Mouse (Mus musculus) MEL (cell line): ENCODE results near the gene AC124502.3. TPM values are rescaled to one million over a fixed set of nuclear protein-coding genes. Genes with fewer than 3 reads are reported as not detected.

Experiments used
- DNase-seq: peaks from one replicate; pipeline ENCODE4 v3.0.0; 2011; ENCODE audit warnings: low read depth, low spot score
- H3K27ac ChIP-seq: 2 replicates; pipeline ENCODE4 v1.5.1; 2012; ENCODE audit warnings: low read depth, mild to moderate bottlenecking, control low read depth, low read length, moderate library complexity; ENCODE audit not compliant: control insufficient read depth
- H3K27me3 ChIP-seq, 2 experiments: fragments of 150-350 bp in 1 of 2; sonication (generic) in 1 of 2; 2 replicates each; pipeline ENCODE4 v1.6.1; 2012; ENCODE audit warnings: low read length in 2 of 2, mild to moderate bottlenecking in 2 of 2, improper control_type of control experiment in 1 of 2, moderate library complexity in 1 of 2; ENCODE audit not compliant: insufficient read depth in 2 of 2, control insufficient read depth in 1 of 2
- H3K36me3 ChIP-seq, 2 experiments: 2 replicates each; pipeline ENCODE4 v1.6.1; 2012 to 2014; ENCODE audit warnings: low read length in 2 of 2, improper control_type of control experiment in 1 of 2, inconsistent platforms in 1 of 2, mild to moderate bottlenecking in 1 of 2; ENCODE audit not compliant: insufficient read depth in 2 of 2, control insufficient read depth in 1 of 2
- H3K4me1 ChIP-seq, 2 experiments: fragments of 150-350 bp in 1 of 2; sonication (generic) in 1 of 2; 2 replicates each; pipeline ENCODE4 v1.6.1; 2012; ENCODE audit warnings: low read length in 2 of 2, improper control_type of control experiment in 1 of 2, mild to moderate bottlenecking in 1 of 2; ENCODE audit not compliant: insufficient read depth in 2 of 2, control insufficient read depth in 1 of 2
- H3K4me3 ChIP-seq, 2 experiments: fragments of 150-350 bp in 1 of 2; sonication (generic) in 1 of 2; 2 replicates each; pipeline ENCODE4 v1.5.1; 2012; ENCODE audit warnings: low read depth in 2 of 2, low read length in 2 of 2, mild to moderate bottlenecking in 2 of 2, moderate library complexity in 2 of 2, control low read depth in 1 of 2, improper control_type of control experiment in 1 of 2; ENCODE audit not compliant: control insufficient read depth in 1 of 2, insufficient read depth in 1 of 2
- H3K79me2 ChIP-seq: 2 replicates; pipeline ENCODE4 v1.6.1; 2012; ENCODE audit warnings: mild to moderate bottlenecking, low read length, moderate library complexity; ENCODE audit not compliant: control insufficient read depth, poor library complexity, insufficient read depth
- H3K9ac ChIP-seq: 2 replicates; pipeline ENCODE4 v1.6.1; 2012; ENCODE audit warnings: low read depth, mild to moderate bottlenecking, control low read depth, low read length, moderate library complexity; ENCODE audit not compliant: control insufficient read depth, poor library complexity, severe bottlenecking
- H3K9me3 ChIP-seq: fragments of 150-350 bp; sonication (generic); replicated peaks from 2 replicates; pipeline ENCODE4 v1.6.1; 2012; ENCODE audit warnings: mild to moderate bottlenecking, low read length, improper control_type of control experiment, moderate library complexity; ENCODE audit not compliant: insufficient read depth
- CHD1 ChIP-seq: IDR thresholded peaks from 2 replicates; pipeline ENCODE4 v1.6.1; 2012; ENCODE audit warnings: low read depth, mild to moderate bottlenecking, inconsistent platforms, low read length, improper control_type of control experiment
- CTCF ChIP-seq, 3 experiments: IDR thresholded peaks in 2 of 3; conservative IDR thresholded peaks in 1 of 3; 2 replicates each; pipeline ENCODE4 v1.5.1; 2011 to 2012; ENCODE audit warnings: low read length in 3 of 3, low read depth in 2 of 3, mild to moderate bottlenecking in 2 of 3, improper control_type of control experiment in 1 of 3, inconsistent platforms in 1 of 3, mixed read lengths in 1 of 3, moderate library complexity in 1 of 3; ENCODE audit not compliant: control insufficient read depth in 1 of 3, insufficient read depth in 1 of 3, poor library complexity in 1 of 3, severe bottlenecking in 1 of 3
- E2F4 ChIP-seq: IDR thresholded peaks from 2 replicates; pipeline ENCODE4 v1.6.1; 2011; ENCODE audit warnings: low read depth, low read length, improper control_type of control experiment, borderline replicate concordance
- EP300 ChIP-seq, 2 experiments: IDR thresholded peaks; 2 replicates each; pipeline ENCODE4 v1.6.1; 2011; ENCODE audit warnings: improper control_type of control experiment in 2 of 2, low read length in 2 of 2, low read depth in 1 of 2, mild to moderate bottlenecking in 1 of 2
- ETS1 ChIP-seq: IDR thresholded peaks from 2 replicates; pipeline ENCODE4 v1.6.1; 2012; ENCODE audit warnings: low read depth, mild to moderate bottlenecking, inconsistent platforms, low read length, improper control_type of control experiment, moderate library complexity
- GABPA ChIP-seq: IDR thresholded peaks from 2 replicates; pipeline ENCODE4 v1.6.1; 2012; ENCODE audit warnings: low read depth, mild to moderate bottlenecking, inconsistent platforms, low read length, improper control_type of control experiment, moderate library complexity
- KAT2A ChIP-seq: conservative IDR thresholded peaks from 2 replicates; pipeline ENCODE4 v1.6.1; 2012; ENCODE audit warnings: low read depth, low read length, improper control_type of control experiment, inconsistent platforms
- MAFK ChIP-seq: IDR thresholded peaks from 2 replicates; pipeline ENCODE4 v1.6.1; 2011; ENCODE audit warnings: low read depth, mild to moderate bottlenecking, low read length, improper control_type of control experiment, borderline replicate concordance
- MAZ ChIP-seq: IDR thresholded peaks from 2 replicates; pipeline ENCODE4 v1.6.1; 2012; ENCODE audit warnings: low read depth, mild to moderate bottlenecking, inconsistent platforms, low read length, improper control_type of control experiment
- MXI1 ChIP-seq: IDR thresholded peaks from 2 replicates; pipeline ENCODE4 v1.6.1; 2011; ENCODE audit warnings: mild to moderate bottlenecking, low read depth, low read length, improper control_type of control experiment
- MYC ChIP-seq: IDR thresholded peaks from 2 replicates; pipeline ENCODE4 v1.6.1; 2011; ENCODE audit warnings: low read depth, mild to moderate bottlenecking, low read length, improper control_type of control experiment, moderate library complexity
- NRF1 ChIP-seq: IDR thresholded peaks from 2 replicates; pipeline ENCODE4 v1.6.1; 2014; ENCODE audit warnings: low read depth, mild to moderate bottlenecking, inconsistent platforms, low read length, improper control_type of control experiment, moderate library complexity; ENCODE audit not compliant: poor library complexity, insufficient read depth, severe bottlenecking
- POLR2A ChIP-seq, 2 experiments: IDR thresholded peaks; 2 replicates each; pipeline ENCODE4 v1.6.1; 2011 to 2012; ENCODE audit warnings: low read length in 2 of 2, mild to moderate bottlenecking in 2 of 2, control low read depth in 1 of 2, improper control_type of control experiment in 1 of 2, low read depth in 1 of 2, moderate library complexity in 1 of 2; ENCODE audit not compliant: control insufficient read depth in 1 of 2, insufficient read depth in 1 of 2, poor library complexity in 1 of 2
- RAD21 ChIP-seq: IDR thresholded peaks from 2 replicates; pipeline ENCODE4 v1.6.1; 2011; ENCODE audit warnings: mild to moderate bottlenecking, low read depth, low read length, improper control_type of control experiment
- RCOR1 ChIP-seq: IDR thresholded peaks from 2 replicates; pipeline ENCODE4 v1.6.1; 2012; ENCODE audit warnings: low read depth, mild to moderate bottlenecking, inconsistent platforms, low read length, improper control_type of control experiment
- SMC3 ChIP-seq: IDR thresholded peaks from 2 replicates; pipeline ENCODE4 v1.6.1; 2011; ENCODE audit warnings: low read depth, low read length, improper control_type of control experiment
- TAL1 ChIP-seq: IDR thresholded peaks from 2 replicates; pipeline ENCODE4 v1.6.1; 2012; ENCODE audit warnings: mild to moderate bottlenecking, inconsistent platforms, low read length, moderate library complexity, mixed read lengths
- TCF12 ChIP-seq: IDR thresholded peaks from 2 replicates; pipeline ENCODE4 v1.6.1; 2014; ENCODE audit warnings: low read depth, mild to moderate bottlenecking, inconsistent platforms, low read length, improper control_type of control experiment, moderate library complexity
- USF1 ChIP-seq: IDR thresholded peaks from 2 replicates; pipeline ENCODE4 v1.6.1; 2014; ENCODE audit warnings: low read depth, mild to moderate bottlenecking, inconsistent platforms, low read length, improper control_type of control experiment, moderate library complexity
- USF2 ChIP-seq, 2 experiments: IDR thresholded peaks; 2 replicates each; pipeline ENCODE4 v1.6.1; 2011 to 2012; ENCODE audit warnings: improper control_type of control experiment in 2 of 2, low read length in 2 of 2, borderline replicate concordance in 1 of 2, inconsistent platforms in 1 of 2, low read depth in 1 of 2, mild to moderate bottlenecking in 1 of 2; ENCODE audit not compliant: insufficient read depth in 1 of 2
- ZKSCAN1 ChIP-seq: IDR thresholded peaks from 2 replicates; pipeline ENCODE4 v1.6.1; 2012; ENCODE audit warnings: low read depth, mild to moderate bottlenecking, inconsistent platforms, low read length, improper control_type of control experiment, moderate library complexity
- ZMIZ1 ChIP-seq: IDR thresholded peaks from 2 replicates; pipeline ENCODE4 v1.6.1; 2012; ENCODE audit warnings: low read depth, mild to moderate bottlenecking, inconsistent platforms, low read length, improper control_type of control experiment, moderate library complexity
- polyA plus RNA-seq, 2 experiments: library from polyadenylated mRNA; stranded (reverse) in 1 of 2; unstranded in 1 of 2; fragments of >175 nt in 1 of 2; fragments of >200 nt in 1 of 2; gene quantifications; 2 replicates each; pipeline versions ENCODE4 v1.2.1 to v1.2.4; 2012; ENCODE audit warnings: low replicate concordance in 2 of 2, low read depth in 1 of 2; ENCODE audit not compliant: insufficient read length in 2 of 2, insufficient read depth in 1 of 2, missing spikeins in 1 of 2
- total RNA-seq: library from RNA; depleted of rRNA; stranded (reverse); fragments of 300-350 nt; gene quantifications from 2 replicates; pipeline ENCODE4 v1.2.3, GENCODE M21; 2012

Gene AC124502.3
- total and polyA plus RNA-seq, 3 experiments = 0.75 to 2.1 TPM; not detected in 1

- TF ChIP-seq MAZ = no peak
- no peak for TF ChIP-seq CTCF (IDR thresholded peaks at IDR 0.05 in 2 of 3, conservative IDR thresholded peaks at IDR 0.05 in 1 of 3; ENCODE audit: control insufficient read depth in 1 of 3, insufficient read depth in 1 of 3, low read depth in 2 of 3, low read length in 3 of 3, poor library complexity in 1 of 3, severe bottlenecking in 1 of 3)
- no peak for TF ChIP-seq SMC3
- TF ChIP-seq GABPA = no peak
These were observed 766 bp upstream of the AC124502.3 start (continued) for GRCm38 (mm10) chr19:5037678-5038571.

DNA sequence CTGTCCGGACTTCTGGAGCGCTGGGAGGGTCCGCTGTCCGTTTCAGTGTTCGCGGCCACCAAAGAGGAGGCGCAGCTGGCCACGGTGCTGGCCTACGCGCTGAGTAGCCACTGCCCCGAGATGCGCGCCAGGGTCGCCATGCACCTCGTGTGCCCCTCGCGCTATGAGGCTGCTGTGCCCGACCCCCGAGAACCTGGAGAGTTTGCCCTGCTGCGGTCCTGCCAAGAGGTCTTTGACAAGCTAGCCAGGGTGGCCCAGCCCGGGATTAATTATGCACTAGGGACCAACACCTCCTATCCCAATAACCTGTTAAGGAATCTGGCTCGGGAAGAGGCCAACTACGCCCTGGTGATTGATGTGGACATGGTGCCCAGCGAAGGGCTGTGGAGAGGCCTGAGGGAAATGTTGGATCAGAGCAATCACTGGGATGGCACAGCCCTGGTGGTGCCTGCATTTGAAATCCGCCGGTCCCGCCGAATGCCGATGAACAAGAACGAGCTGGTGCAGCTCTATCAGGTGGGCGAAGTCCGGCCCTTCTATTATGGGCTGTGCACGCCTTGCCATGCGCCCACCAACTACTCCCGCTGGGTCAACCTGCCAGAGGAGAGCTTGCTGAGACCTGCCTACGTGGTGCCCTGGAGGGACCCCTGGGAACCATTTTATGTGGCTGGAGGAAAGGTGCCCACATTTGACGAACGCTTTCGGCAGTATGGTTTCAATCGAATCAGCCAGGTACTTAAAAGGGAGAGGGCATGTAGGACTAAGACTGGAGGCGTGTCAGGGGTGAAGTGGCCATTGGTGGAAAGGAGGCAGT, 817 bp downstream of the AC124502.3 start:
- TF ChIP-seq RAD21 = no peak
- no peak for TF ChIP-seq RCOR1
- no peak for TF ChIP-seq ZMIZ1
- peaks cover 21% of the 10 kb centered on the region for H3K79me2 ChIP-seq
- H3K4me1 ChIP-seq = peaks cover 2 to 18% of the 10 kb centered on the region in 2 experiments
- peaks cover 2 to 7% of the 10 kb centered on the region in 2 experiments; a peak in 3 of 4 replicates for H3K36me3 ChIP-seq
- peak overlapping the region; percentile 57 to 87 for H3K4me3 ChIP-seq
- H3K9me3 ChIP-seq = no peaks in the 10 kb centered on the region
- no peaks in the 10 kb centered on the region for H3K27me3 ChIP-seq
- no peak for DNase-seq
- peak overlapping the region; percentile 64 for H3K9ac ChIP-seq
- H3K27ac ChIP-seq = no peak overlapping the region

DNA sequence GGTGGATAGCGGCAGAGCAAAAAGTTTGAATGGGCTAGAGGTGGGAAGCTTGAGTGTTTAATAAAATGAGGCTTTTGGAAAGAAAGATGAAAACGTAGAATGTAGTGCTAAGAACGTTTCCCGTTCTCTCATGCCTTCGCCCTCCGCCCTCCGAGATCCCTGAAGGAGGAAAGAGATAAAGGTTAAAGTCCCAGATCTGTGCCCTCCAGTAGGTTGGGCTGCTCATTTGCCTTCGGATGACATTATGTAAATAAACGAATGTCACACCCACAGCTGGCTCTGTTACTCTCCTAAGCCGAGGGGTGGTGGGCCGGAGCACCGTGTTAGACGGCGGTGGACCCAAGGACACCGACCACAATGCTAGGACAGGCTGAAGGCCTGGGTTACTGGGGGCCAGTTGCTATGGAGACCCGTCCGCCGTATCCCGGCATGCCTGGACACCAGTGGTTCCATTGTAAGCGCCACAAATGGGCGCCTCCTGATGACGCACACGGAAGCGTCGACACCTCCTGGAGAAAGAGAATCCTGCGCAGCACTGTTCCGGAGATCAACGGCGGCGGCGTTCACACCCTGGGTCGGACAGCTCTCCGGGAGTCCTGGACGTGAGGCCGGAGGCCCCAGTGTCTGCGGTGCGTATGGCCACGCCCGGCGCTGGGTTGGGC, 2.3 kb downstream of the AC124502.3 start, which contains the start of gene Brms1:
Gene Brms1, plus strand, starts transcription at position 493 of the 662 bp plus-strand sequence.
- peaks cover 21% of the 10 kb centered on the region for H3K79me2 ChIP-seq
- DNase-seq = peak; percentile 97
- H3K27ac ChIP-seq = peak within 1 kb of the TSS; percentile 71
- no peaks in the 10 kb centered on the region for H3K9me3 ChIP-seq
- peak within 1 kb of the TSS; percentile 88 for H3K9ac ChIP-seq
- H3K4me1 ChIP-seq = peaks cover 2 to 18% of the 10 kb centered on the region in 2 experiments
- peak within 1 kb of the TSS; percentile 74 to 95 for H3K4me3 ChIP-seq
- peaks cover 2 to 7% of the 10 kb centered on the region in 2 experiments; a peak in 3 of 4 replicates for H3K36me3 ChIP-seq
- H3K27me3 ChIP-seq = no peaks in the 10 kb centered on the region
- TF ChIP-seq EP300 (IDR thresholded peaks at IDR 0.05; ENCODE audit: low read depth in 1 of 2, low read length in 2 of 2) (peak in 1 of 2 experiments; percentile 23; a peak in 1 of 4 replicates), E2F4 (0 out of 2 replicates have a peak, but pooled peaks have one; percentile 32), NRF1 (peak; percentile 67), KAT2A (peak; percentile 71), MXI1 (peak; percentile 95), USF1 (no peak; the same call in 1 of the 2 replicates), TCF12 (peak; percentile 49), MAZ (peak; percentile 88; the same call in 1 of the 2 replicates), RCOR1 (0 out of 2 replicates have a peak, but pooled peaks have one; percentile 38), ETS1 (peak; percentile 46; the same call in 1 of the 2 replicates), MAFK (no peak), TAL1 (peak; percentile 24; the same call in 1 of the 2 replicates), CTCF (IDR thresholded peaks at IDR 0.05 in 2 of 3, conservative IDR thresholded peaks at IDR 0.05 in 1 of 3; ENCODE audit: control insufficient read depth in 1 of 3, insufficient read depth in 1 of 3, low read depth in 2 of 3, low read length in 3 of 3, poor library complexity in 1 of 3, severe bottlenecking in 1 of 3) (no peak), ZKSCAN1 (no peak), USF2 (IDR thresholded peaks at IDR 0.05; ENCODE audit: borderline replicate concordance in 1 of 2, insufficient read depth in 1 of 2, low read depth in 1 of 2, low read length in 2 of 2) (no peak), POLR2A (IDR thresholded peaks at IDR 0.05; ENCODE audit: control insufficient read depth in 1 of 2, insufficient read depth in 1 of 2, low read depth in 1 of 2, low read length in 2 of 2, poor library complexity in 1 of 2) (peak in 1 of 2 experiments; percentile 81; a peak in 2 of 4 replicates), MYC (no peak), SMC3 (0 out of 2 replicates have a peak, but pooled peaks have one; percentile 11), CHD1 (no peak)
